Mouse (Mus musculus) splenic B cell, adult 2 months (primary cell): ENCODE data around the gene Wdr95.

ENCODE experiments used
- DNase-seq: peaks from one replicate; pipeline ENCODE4 v3.0.0-alpha.2; 2011; ENCODE audit warnings: low read depth, low spot score
- H3K27me3 ChIP-seq: 2 replicates; pipeline ENCODE4 v1.6.1; 2012; ENCODE audit warnings: mild to moderate bottlenecking, low read length, moderate library complexity, mixed read lengths; ENCODE audit not compliant: control insufficient read depth, poor library complexity, insufficient read depth, severe bottlenecking
- H3K36me3 ChIP-seq: 2 replicates; pipeline ENCODE4 v1.6.1; 2012; ENCODE audit warnings: mild to moderate bottlenecking, low read length, moderate library complexity, mixed read lengths; ENCODE audit not compliant: control insufficient read depth, poor library complexity, insufficient read depth, severe bottlenecking

Wdr95 gene

GRCm38 (mm10) chr5:149583507-149583906 is 55.0 kb downstream of the Wdr95 start:
- no peaks in the 10 kb centered on the region for H3K36me3 ChIP-seq
- H3K27me3 ChIP-seq, result no peaks in the 10 kb centered on the region
- no peak for DNase-seq

GRCm38 (mm10) chr5:149584154-149584655 is 55.7 kb downstream of the Wdr95 start:
- Histone ChIP-seq H3K36me3 (no peaks in the 10 kb centered on the region), H3K27me3 (no peaks in the 10 kb centered on the region)
- DNase-seq, result no peak

GRCm38 (mm10) chr5:149585231-149585630 is 56.8 kb downstream of the Wdr95 start:
- Histone ChIP-seq H3K27me3 (no peaks in the 10 kb centered on the region), H3K36me3 (no peaks in the 10 kb centered on the region)
- DNase-seq, result no peak

GRCm38 (mm10) chr5:149585910-149586309 is 57.4 kb downstream of the Wdr95 start:
- no peaks in the 10 kb centered on the region for H3K36me3 ChIP-seq
- no peaks in the 10 kb centered on the region for H3K27me3 ChIP-seq
- DNase-seq, result no peak

- Histone ChIP-seq H3K27me3 (no peaks in the 10 kb centered on the region), H3K36me3 (no peaks in the 10 kb centered on the region)
- DNase-seq, result no peak
Measured at GRCm38 (mm10) chr5:149587327-149587895, 58.9 kb downstream of the Wdr95 start.

GRCm38 (mm10) chr5:149588814-149589534 is 60.5 kb downstream of the Wdr95 start:
- no peak for DNase-seq
- Histone ChIP-seq H3K27me3 (no peaks in the 10 kb centered on the region), H3K36me3 (no peaks in the 10 kb centered on the region)

- no peaks in the 10 kb centered on the region for H3K36me3 ChIP-seq
- DNase-seq, result no peak
- no peaks in the 10 kb centered on the region for H3K27me3 ChIP-seq
Measured at GRCm38 (mm10) chr5:149589932-149590331, 61.5 kb downstream of the Wdr95 start.

GRCm38 (mm10) chr5:149594215-149594614 is 65.7 kb downstream of the Wdr95 start:
- no peaks in the 10 kb centered on the region for H3K27me3 ChIP-seq
- DNase-seq, result no peak
- H3K36me3 ChIP-seq, result no peaks in the 10 kb centered on the region

- no peak for DNase-seq
- no peaks in the 10 kb centered on the region for H3K27me3 ChIP-seq
- no peaks in the 10 kb centered on the region for H3K36me3 ChIP-seq
Measured at GRCm38 (mm10) chr5:149597351-149597750, 68.9 kb downstream of the Wdr95 start.

GRCm38 (mm10) chr5:149601996-149602395 is 73.5 kb downstream of the Wdr95 start:
- Histone ChIP-seq H3K27me3 (no peaks in the 10 kb centered on the region), H3K36me3 (no peaks in the 10 kb centered on the region)
- DNase-seq, result no peak

GRCm38 (mm10) chr5:149603241-149603640 is 74.8 kb downstream of the Wdr95 start:
- no peaks in the 10 kb centered on the region for H3K36me3 ChIP-seq
- no peak for DNase-seq
- no peaks in the 10 kb centered on the region for H3K27me3 ChIP-seq

- no peaks in the 10 kb centered on the region for H3K27me3 ChIP-seq
- H3K36me3 ChIP-seq, result no peaks in the 10 kb centered on the region
- DNase-seq, result no peak
Measured at GRCm38 (mm10) chr5:149607083-149607720, 78.7 kb downstream of the Wdr95 start.

GRCm38 (mm10) chr5:149611476-149612164 is 83.1 kb downstream of the Wdr95 start:
- H3K36me3 ChIP-seq, result no peaks in the 10 kb centered on the region
- DNase-seq, result peak; percentile 36

GRCm38 (mm10) chr5:149612165-149612518 is 83.7 kb downstream of the Wdr95 start:
- no peaks in the 10 kb centered on the region for H3K27me3 ChIP-seq
- H3K36me3 ChIP-seq, result no peaks in the 10 kb centered on the region
- DNase-seq, result no peak

More at GRCm38 (mm10) chr5:149611476-149612164, 83.1 kb downstream of the Wdr95 start:
- H3K27me3 ChIP-seq, result no peaks in the 10 kb centered on the region

GRCm38 (mm10) chr5:149612740-149613139 is 84.3 kb downstream of the Wdr95 start:
- DNase-seq, result peak; percentile 39
- H3K27me3 ChIP-seq, result no peaks in the 10 kb centered on the region
- H3K36me3 ChIP-seq, result no peaks in the 10 kb centered on the region
